Mouse (Mus musculus) kidney, adult 9 months (tissue): ENCODE measurements around the gene Hnrnph3.

ENCODE experiments used
- DNase-seq: peaks from one replicate; pipeline ENCODE4 v3.0.0; 2022

Hnrnph3 gene

GRCm38 (mm10) chr10:62980039-62980954 is 43.7 kb downstream of the Hnrnph3 start, which contains the start of gene Rufy2:
TSS of gene Rufy2 (plus strand) at chr10:62980223.
- peak; percentile 82 for DNase-seq

- DNase-seq = no peak
Measured at GRCm38 (mm10) chr10:62979667-62980038, 44.4 kb downstream of the Hnrnph3 start.

DNA sequence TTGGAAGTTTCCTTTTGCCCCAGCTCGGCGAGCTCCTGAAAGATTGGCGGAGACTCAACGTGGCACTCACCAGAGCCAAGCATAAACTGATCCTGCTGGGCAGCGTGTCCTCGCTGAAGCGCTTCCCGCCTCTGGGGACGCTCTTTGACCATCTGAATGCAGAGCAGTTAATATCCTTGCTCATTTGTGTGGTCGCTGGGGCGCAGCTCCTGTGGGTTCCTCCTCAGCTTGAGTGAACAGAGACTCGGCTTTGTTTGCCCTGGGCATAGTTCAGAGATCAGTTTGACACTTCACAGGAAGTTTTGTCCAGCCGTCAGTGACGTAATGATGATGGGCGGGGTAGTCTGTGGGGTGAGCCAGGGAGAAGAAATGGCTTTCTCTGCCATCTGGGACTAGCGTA is 52.2 kb downstream of the Hnrnph3 start:
- DNase-seq = peak; percentile 90

GRCm38 (mm10) chr10:62966291-62966690 is 57.7 kb downstream of the Hnrnph3 start:
- no peak for DNase-seq

- no peak for DNase-seq
Measured at GRCm38 (mm10) chr10:62965796-62966195, 58.2 kb downstream of the Hnrnph3 start.
